Mouse (Mus musculus) hindbrain, postnatal 0 days (tissue): ENCODE measurements around the gene Fmo5. TPM values are rescaled to one million over a fixed set of nuclear protein-coding genes. Genes with fewer than 3 reads are reported as not detected.
A peak's percentile ranks its signal among the peaks of the same experiment; 100 is the strongest.

ENCODE experiments used
- ATAC-seq: fragments of 200-750 bp; cut with Nextera tagmentation; 2 replicates; pipeline ENCODE4 v1.8.0; 2017; ENCODE audit warnings: mild to moderate bottlenecking, moderate TSS enrichment, moderate library complexity
- DNase-seq: peaks from one replicate; pipeline ENCODE4 v3.0.0-alpha.2; 2015; ENCODE audit warnings: low spot score
- H3K27ac ChIP-seq: fragments of 300-500 bp; sonication (generic); 2 replicates; pipeline ENCODE4 v1.5.1; 2014; ENCODE audit warnings: mild to moderate bottlenecking
- H3K27me3 ChIP-seq: fragments of 300-500 bp; sonication (generic); 2 replicates; pipeline ENCODE4 v1.6.1; 2014; ENCODE audit warnings: low read length, mixed read lengths; ENCODE audit not compliant: insufficient read depth
- H3K36me3 ChIP-seq: fragments of 300-500 bp; sonication (generic); 2 replicates; pipeline ENCODE4 v1.6.1; 2014; ENCODE audit warnings: low read length, mixed read lengths; ENCODE audit not compliant: insufficient read depth
- H3K4me1 ChIP-seq: fragments of 300-500 bp; sonication (generic); 2 replicates; pipeline ENCODE4 v1.6.1; 2014; ENCODE audit warnings: antibody characterized with exemption, low read length, mixed read lengths; ENCODE audit not compliant: insufficient read depth
- H3K4me2 ChIP-seq: fragments of 300-500 bp; sonication (generic); 2 replicates; pipeline ENCODE4 v1.6.1; 2014; ENCODE audit warnings: low read depth, mild to moderate bottlenecking, low read length, moderate library complexity, mixed read lengths
- H3K4me3 ChIP-seq: fragments of 300-500 bp; sonication (generic); 2 replicates; pipeline ENCODE4 v1.5.1; 2014; ENCODE audit warnings: low read length
- H3K9ac ChIP-seq: fragments of 300-500 bp; sonication (generic); replicated peaks from 2 replicates; pipeline ENCODE4 v1.6.1; 2014; ENCODE audit warnings: mild to moderate bottlenecking, low read length, moderate library complexity, mixed read lengths
- H3K9me3 ChIP-seq: fragments of 300-500 bp; sonication (generic); 2 replicates; pipeline ENCODE4 v1.6.1; 2016; ENCODE audit warnings: low read length, mixed read lengths
- CTCF ChIP-seq: IDR thresholded peaks from 2 replicates; pipeline ENCODE4 v1.5.1; 2016; ENCODE audit warnings: antibody characterized with exemption, control low read depth, low read depth
- WGBS: fragments of 180-500 bp; shearing (Covaris S2); extraction: QIAGEN DNeasy Blood & Tissue Kit; methylation state at CpG from one replicate; pipeline ENCODE4 v1.1.7; 2014; 5-methylcytosine and 5-hydroxymethylcytosine counted together
- polyA plus RNA-seq: library from polyadenylated mRNA; unstranded; fragments of >200 nt; fragmentation: Nextera tagmentation; extraction: Ambion mirVana; gene quantifications from 2 replicates; pipeline ENCODE4 v1.2.1, GENCODE M21; 2015
- total RNA-seq: library from RNA; depleted of rRNA; stranded (reverse); fragments of >200 nt; gene quantifications from 2 replicates; pipeline ENCODE4 v1.2.3, GENCODE M21; 2014

The Fmo5 gene
- total and polyA plus RNA-seq, 2 experiments from 2014 or later: 0.84 to 0.88 TPM

GRCm38 (mm10) chr3:97630746-97631145 is 2.1 kb downstream of the Fmo5 start:
- no peak overlapping the region for H3K9ac ChIP-seq
- no peaks in the 10 kb centered on the region; the same call in 1 of the 2 replicates for H3K4me1 ChIP-seq
- no peaks in the 10 kb centered on the region for H3K36me3 ChIP-seq
- no peak overlapping the region for H3K4me2 ChIP-seq
- DNase-seq (no peak), ATAC-seq (no peak)
- TF ChIP-seq CTCF: no peak
- H3K27me3 ChIP-seq: no peaks in the 10 kb centered on the region
- H3K27ac ChIP-seq: no peak overlapping the region
- H3K9me3 ChIP-seq: no peaks in the 10 kb centered on the region
- no peak overlapping the region for H3K4me3 ChIP-seq
- WGBS: 91% methylated on average over 4 of the region's 4 CpGs

DNA sequence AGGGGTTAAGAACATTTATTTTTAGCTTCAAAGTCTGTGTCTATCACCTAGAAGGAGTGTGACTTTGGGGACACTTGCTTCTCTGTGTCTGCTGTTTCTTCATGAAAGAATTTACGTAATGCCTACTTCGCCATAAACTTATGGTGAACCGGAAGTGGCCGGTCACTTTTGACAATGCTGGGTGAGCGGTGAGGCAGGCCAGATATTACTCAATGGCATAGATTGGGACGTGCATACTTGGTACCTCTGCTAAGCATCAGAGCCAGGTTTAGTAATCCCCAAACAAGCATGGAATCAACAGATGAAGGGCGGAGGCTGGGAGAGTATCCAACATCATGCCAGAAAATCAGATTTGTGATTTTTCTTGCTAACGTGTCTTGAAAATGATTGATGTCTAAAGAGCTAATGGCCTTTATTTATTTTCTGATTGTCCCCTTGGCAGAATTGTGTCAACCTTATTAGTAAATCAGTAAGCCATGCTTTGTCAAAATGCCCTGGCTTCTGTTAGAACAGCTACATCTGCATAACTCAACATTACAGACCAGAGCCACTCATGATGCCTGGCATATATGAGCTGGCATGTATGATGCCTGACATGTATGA is 2.8 kb downstream of the Fmo5 start:
- Histone ChIP-seq H3K27me3 (no peaks in the 10 kb centered on the region), H3K27ac (no peak overlapping the region), H3K4me2 (no peak overlapping the region), H3K9me3 (no peaks in the 10 kb centered on the region), H3K9ac (no peak overlapping the region), H3K4me3 (no peak overlapping the region), H3K36me3 (no peaks in the 10 kb centered on the region), H3K4me1 (no peaks in the 10 kb centered on the region; the same call in 1 of the 2 replicates)
- 88% methylated on average over 8 of the region's 8 CpGs for WGBS
- TF ChIP-seq CTCF: no peak
- no peak for ATAC-seq
- no peak for DNase-seq

GRCm38 (mm10) chr3:97633456-97633855 is 4.9 kb downstream of the Fmo5 start:
- ATAC-seq: no peak
- 86% methylated on average over 4 of the region's 4 CpGs for WGBS
- DNase-seq: no peak
- H3K4me3 ChIP-seq: no peak overlapping the region
- H3K4me2 ChIP-seq: no peak overlapping the region
- H3K9ac ChIP-seq: no peak overlapping the region
- H3K36me3 ChIP-seq: no peaks in the 10 kb centered on the region
- no peaks in the 10 kb centered on the region; the same call in 1 of the 2 replicates for H3K4me1 ChIP-seq
- H3K27ac ChIP-seq: no peak overlapping the region
- no peaks in the 10 kb centered on the region for H3K9me3 ChIP-seq
- no peak for TF ChIP-seq CTCF
- no peaks in the 10 kb centered on the region for H3K27me3 ChIP-seq

GRCm38 (mm10) chr3:97634288-97634761 is 5.7 kb downstream of the Fmo5 start:
- TF ChIP-seq CTCF: no peak
- H3K4me1 ChIP-seq: no peaks in the 10 kb centered on the region
- H3K36me3 ChIP-seq: no peaks in the 10 kb centered on the region
- 62% methylated on average over 3 of the region's 3 CpGs for WGBS
- no peaks in the 10 kb centered on the region for H3K9me3 ChIP-seq
- ATAC-seq (0 out of 2 replicates have a peak, but pooled peaks have one; percentile 18), DNase-seq (peak; percentile 16)
- no peak overlapping the region for H3K9ac ChIP-seq
- H3K4me3 ChIP-seq: no peak overlapping the region
- H3K27ac ChIP-seq: no peak overlapping the region
- no peaks in the 10 kb centered on the region for H3K27me3 ChIP-seq
- no peak overlapping the region for H3K4me2 ChIP-seq

DNA sequence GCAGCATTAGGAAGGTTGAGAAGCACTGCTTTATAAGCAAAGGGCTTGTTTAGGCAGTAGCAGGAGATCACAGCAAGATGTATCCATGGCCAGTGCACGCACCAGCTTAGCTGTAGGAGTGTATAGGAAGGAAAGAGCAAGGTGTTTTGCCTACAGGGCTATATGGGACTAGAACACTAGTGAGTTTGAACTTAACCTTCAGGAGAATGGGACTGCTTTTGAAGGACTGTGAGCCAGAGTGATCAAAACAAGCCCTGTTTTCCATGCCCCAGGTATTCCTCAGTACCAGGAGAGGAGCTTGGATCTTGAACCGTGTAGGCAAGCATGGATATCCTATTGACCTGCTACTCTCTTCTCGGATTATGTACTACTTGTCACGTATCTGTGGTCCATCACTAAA is 12.8 kb downstream of the Fmo5 start:
- H3K27ac ChIP-seq: no peak overlapping the region
- H3K36me3 ChIP-seq: no peaks in the 10 kb centered on the region
- no peaks in the 10 kb centered on the region for H3K27me3 ChIP-seq
- H3K9ac ChIP-seq: no peak overlapping the region
- DNase-seq (no peak), ATAC-seq (no peak)
- TF ChIP-seq CTCF: no peak
- H3K4me2 ChIP-seq: no peak overlapping the region
- H3K9me3 ChIP-seq: no peaks in the 10 kb centered on the region
- H3K4me1 ChIP-seq: no peaks in the 10 kb centered on the region
- 88% methylated on average over 4 of the region's 4 CpGs for WGBS
- H3K4me3 ChIP-seq: no peak overlapping the region

- no peak overlapping the region for H3K4me2 ChIP-seq
- H3K36me3 ChIP-seq: no peaks in the 10 kb centered on the region
- no peak for TF ChIP-seq CTCF
- H3K27ac ChIP-seq: no peak overlapping the region
- H3K9me3 ChIP-seq: no peaks in the 10 kb centered on the region
- ATAC-seq: no peak
- H3K4me1 ChIP-seq: no peaks in the 10 kb centered on the region
- H3K27me3 ChIP-seq: no peaks in the 10 kb centered on the region
- no peak for DNase-seq
- H3K9ac ChIP-seq: no peak overlapping the region
- 87% methylated on average over 9 of the region's 9 CpGs for WGBS
- no peak overlapping the region for H3K4me3 ChIP-seq
Observed at GRCm38 (mm10) chr3:97642001-97642400, 13.4 kb downstream of the Fmo5 start.

GRCm38 (mm10) chr3:97648518-97648917 is 19.9 kb downstream of the Fmo5 start:
- Histone ChIP-seq H3K9me3 (no peaks in the 10 kb centered on the region), H3K4me2 (no peak overlapping the region), H3K4me3 (no peak overlapping the region), H3K27me3 (no peaks in the 10 kb centered on the region), H3K36me3 (no peaks in the 10 kb centered on the region), H3K9ac (no peak overlapping the region), H3K27ac (no peak overlapping the region), H3K4me1 (no peaks in the 10 kb centered on the region)
- TF ChIP-seq CTCF: no peak
- 39% methylated on average over 1 of the region's 1 CpGs for WGBS
- no peak for ATAC-seq
- DNase-seq: no peak
